Mouse (Mus musculus): ENCODE data around the gene Esyt1. TPM values are rescaled to one million over a fixed set of nuclear protein-coding genes. Genes with fewer than 3 reads are reported as not detected.

Esyt1 gene
- polyA plus RNA-seq, 1 experiment = 120 TPM

DNA sequence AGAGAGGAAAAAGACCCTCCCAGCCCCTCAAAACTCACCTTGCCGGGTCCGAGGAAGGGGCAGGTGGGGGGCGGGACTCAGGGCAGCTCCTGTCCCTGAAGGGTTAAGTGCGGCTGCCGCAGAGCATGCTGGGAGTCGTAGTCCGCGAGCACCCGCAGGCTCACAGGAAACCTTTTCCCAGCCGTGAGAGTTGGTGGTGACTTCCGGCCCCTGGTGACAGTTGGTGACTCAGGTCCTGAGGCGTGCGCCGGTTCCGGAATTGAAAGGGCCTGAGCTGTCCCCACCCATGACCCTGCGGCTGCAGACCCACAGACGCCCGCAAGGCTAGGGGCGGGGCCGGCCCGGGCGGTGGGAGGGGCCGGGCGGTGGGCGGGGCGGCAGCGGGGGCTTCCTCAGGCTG is 27.1 kb downstream of the Esyt1 start, which contains the start of gene Myl6b:
Gene Myl6b (minus strand): TSS at position 96 of the 400 bp plus-strand sequence.
- peaks cover 27% of the 10 kb centered on the region for H3K79me2 ChIP-seq (ENCODE audit: control insufficient read depth, insufficient read depth)
- H3K36me3 ChIP-seq (ENCODE audit: control insufficient read depth, insufficient read depth) = no peaks in the 10 kb centered on the region
- peak within 1 kb of the TSS; percentile 71 for H3ac ChIP-seq (ENCODE audit: control insufficient read depth, insufficient read length, low read depth)
- H3K79me3 ChIP-seq (ENCODE audit: low read depth) = peaks cover 10% of the 10 kb centered on the region
- TF ChIP-seq MYOD1 (IDR thresholded peaks at IDR 0.05; ENCODE audit: control insufficient read depth, insufficient read length, low read depth) (no peak), USF1 (IDR thresholded peaks at IDR 0.05; ENCODE audit: low read depth) (no peak), MAX (IDR thresholded peaks at IDR 0.05) (peak; percentile 87)
- no peaks in the 10 kb centered on the region for H3K27me3 ChIP-seq (ENCODE audit: control insufficient read depth, insufficient read depth, insufficient read length)
- H3K4me3 ChIP-seq (ENCODE audit: insufficient read depth, poor library complexity, severe bottlenecking) = peak within 1 kb of the TSS; percentile 38

DNA sequence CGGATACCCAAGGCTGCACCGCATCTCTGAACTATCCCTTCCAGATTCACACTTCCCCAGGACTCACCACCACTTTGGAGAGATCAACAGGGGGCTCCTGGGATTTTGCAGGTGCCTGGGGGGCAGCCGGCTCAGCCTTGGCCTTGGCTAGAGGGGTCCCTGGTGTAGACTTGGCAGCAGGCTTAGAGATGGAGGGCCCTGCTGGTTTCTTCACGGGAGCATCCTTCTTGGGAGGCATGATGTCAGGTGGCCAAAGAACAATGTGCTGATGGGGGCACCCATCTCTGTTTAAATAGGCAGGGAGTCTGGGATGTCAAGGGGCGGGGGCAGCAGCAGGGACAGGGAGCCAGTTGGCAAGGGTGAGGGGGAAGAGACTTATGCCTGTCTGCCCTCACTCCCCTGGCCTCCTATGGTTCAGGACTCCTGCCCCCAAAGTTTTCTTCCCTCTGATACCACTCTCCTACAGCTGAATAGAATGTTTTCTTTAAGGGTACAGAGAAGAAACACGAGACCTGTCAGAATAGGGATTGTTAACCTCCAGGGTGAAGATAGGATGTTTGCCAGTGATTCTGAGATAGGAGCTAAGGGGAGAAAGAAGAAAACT is 28.4 kb downstream of the Esyt1 start:
- Histone ChIP-seq H3K79me3 (ENCODE audit: low read depth) (peaks cover 23% of the 10 kb centered on the region), H3K36me3 (ENCODE audit: control insufficient read depth, insufficient read depth) (peaks cover 3% of the 10 kb centered on the region), H3K4me3 (ENCODE audit: insufficient read depth, poor library complexity, severe bottlenecking) (no peak overlapping the region), H3ac (ENCODE audit: control insufficient read depth, insufficient read length, low read depth) (no peak overlapping the region), H3K27me3 (ENCODE audit: control insufficient read depth, insufficient read depth, insufficient read length) (no peaks in the 10 kb centered on the region), H3K79me2 (ENCODE audit: control insufficient read depth, insufficient read depth) (peaks cover 40% of the 10 kb centered on the region)
- TF ChIP-seq MAX (IDR thresholded peaks at IDR 0.05) = no peak
- no peak for TF ChIP-seq MYOG (IDR thresholded peaks at IDR 0.05; ENCODE audit: control insufficient read depth, extremely low read depth, insufficient read length)
- no peak for TF ChIP-seq CEBPB (IDR thresholded peaks at IDR 0.05; ENCODE audit: low read depth)
- TF ChIP-seq MYOD1 (IDR thresholded peaks at IDR 0.05; ENCODE audit: control insufficient read depth, insufficient read length, low read depth) = no peak
- TF ChIP-seq USF1 (IDR thresholded peaks at IDR 0.05; ENCODE audit: low read depth) = no peak
- no peak for TF ChIP-seq FOSL1 (IDR thresholded peaks at IDR 0.05; ENCODE audit: insufficient read depth, low read length, poor library complexity, severe bottlenecking)
- TF ChIP-seq CTCF (IDR thresholded peaks at IDR 0.05; ENCODE audit: control insufficient read depth, insufficient read depth, insufficient read length) = no peak

DNA sequence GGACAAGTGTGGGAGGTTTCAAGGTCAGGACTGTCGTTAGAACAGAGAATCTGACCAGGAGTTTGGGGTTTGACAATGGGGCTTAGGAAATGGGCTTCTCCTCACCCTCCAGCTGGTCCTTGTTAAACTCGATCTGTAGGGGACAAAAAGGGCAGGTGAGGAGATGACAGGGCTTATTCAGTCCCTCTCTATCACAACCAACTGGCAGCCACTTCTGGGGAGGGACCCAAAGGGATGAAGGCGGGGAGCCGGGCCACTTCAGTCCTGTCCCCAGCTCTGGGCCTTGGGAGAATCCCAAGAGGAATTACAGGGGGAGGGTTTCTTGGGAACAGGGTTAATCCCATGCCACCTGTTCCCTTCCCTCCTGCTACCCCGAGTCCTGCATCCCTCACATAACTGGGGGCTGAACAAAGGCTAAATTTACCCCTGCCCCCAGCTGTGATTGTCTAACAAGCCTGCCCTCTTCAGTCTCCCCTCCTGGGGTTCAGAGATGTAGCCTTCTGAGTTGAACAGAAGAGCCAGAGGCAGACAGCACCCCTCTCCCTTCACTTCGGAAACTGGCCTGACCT is 29.1 kb downstream of the Esyt1 start:
- H3K4me3 ChIP-seq (ENCODE audit: insufficient read depth, poor library complexity, severe bottlenecking) = no peak overlapping the region

DNA sequence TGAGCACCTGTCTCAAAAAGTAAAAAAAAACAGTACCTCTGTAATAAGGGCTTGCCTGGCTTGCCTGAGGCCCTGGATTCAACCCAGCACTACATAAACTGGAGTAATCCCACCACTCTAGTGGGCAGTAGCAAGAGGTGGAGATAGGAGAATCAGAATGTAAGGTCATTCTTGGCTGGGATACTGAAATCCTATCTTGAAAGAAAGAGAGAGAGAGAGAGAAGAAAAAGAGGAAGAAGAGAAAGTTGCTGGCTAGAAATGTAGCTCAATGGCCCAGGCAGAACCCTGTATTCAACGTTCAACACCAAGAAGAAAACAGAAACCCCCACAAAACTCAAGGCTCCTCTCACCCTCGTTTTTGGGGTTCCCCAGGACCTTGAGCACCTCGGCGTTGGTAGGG is 29.8 kb downstream of the Esyt1 start:
- TF ChIP-seq CTCF (IDR thresholded peaks at IDR 0.05; ENCODE audit: control insufficient read depth, insufficient read depth, insufficient read length) (no peak), MYOD1 (IDR thresholded peaks at IDR 0.05; ENCODE audit: control insufficient read depth, insufficient read length, low read depth) (no peak), USF1 (IDR thresholded peaks at IDR 0.05; ENCODE audit: low read depth) (no peak)
- no peak overlapping the region for H3K4me3 ChIP-seq (ENCODE audit: insufficient read depth, poor library complexity, severe bottlenecking)
- H3ac ChIP-seq (ENCODE audit: control insufficient read depth, insufficient read length, low read depth) = no peak overlapping the region
- peaks cover 37% of the 10 kb centered on the region for H3K79me3 ChIP-seq (ENCODE audit: low read depth)
- H3K36me3 ChIP-seq (ENCODE audit: control insufficient read depth, insufficient read depth) = peaks cover 17% of the 10 kb centered on the region
- H3K79me2 ChIP-seq (ENCODE audit: control insufficient read depth, insufficient read depth) = peaks cover 54% of the 10 kb centered on the region
- no peaks in the 10 kb centered on the region for H3K27me3 ChIP-seq (ENCODE audit: control insufficient read depth, insufficient read depth, insufficient read length)

More for the DNA sequence above, 29.1 kb downstream of the Esyt1 start:
- no peaks in the 10 kb centered on the region for H3K27me3 ChIP-seq (ENCODE audit: control insufficient read depth, insufficient read depth, insufficient read length)
- peaks cover 30% of the 10 kb centered on the region for H3K79me3 ChIP-seq (ENCODE audit: low read depth)
- no peak overlapping the region for H3ac ChIP-seq (ENCODE audit: control insufficient read depth, insufficient read length, low read depth)
- H3K79me2 ChIP-seq (ENCODE audit: control insufficient read depth, insufficient read depth) = peaks cover 47% of the 10 kb centered on the region
- TF ChIP-seq MYOD1 (IDR thresholded peaks at IDR 0.05; ENCODE audit: control insufficient read depth, insufficient read length, low read depth) (peak; percentile 18), MAX (IDR thresholded peaks at IDR 0.05) (no peak)
- H3K36me3 ChIP-seq (ENCODE audit: control insufficient read depth, insufficient read depth) = peaks cover 10% of the 10 kb centered on the region

DNA sequence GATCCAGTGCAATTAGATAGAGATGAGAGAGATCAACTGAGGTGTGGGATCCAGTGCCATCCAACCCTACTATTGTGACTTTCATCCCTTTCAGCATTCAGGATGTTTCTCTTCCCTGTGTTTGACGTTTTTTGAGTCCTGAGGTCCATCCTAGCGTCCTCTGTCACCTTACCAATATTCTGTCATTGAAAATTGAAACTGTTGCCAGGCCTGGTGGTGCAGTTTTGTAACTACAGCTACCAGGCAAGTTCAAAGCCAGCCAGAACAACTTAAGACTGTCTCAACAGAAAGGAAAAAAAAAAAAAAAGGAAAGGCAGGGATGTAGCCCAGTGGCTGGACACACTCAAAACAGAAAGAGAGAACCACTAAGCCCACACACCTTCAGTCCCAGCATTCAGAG is 30.4 kb downstream of the Esyt1 start:
- no peaks in the 10 kb centered on the region for H3K27me3 ChIP-seq (ENCODE audit: control insufficient read depth, insufficient read depth, insufficient read length)
- TF ChIP-seq FOSL1 (IDR thresholded peaks at IDR 0.05; ENCODE audit: insufficient read depth, low read length, poor library complexity, severe bottlenecking) (no peak), MYOG (IDR thresholded peaks at IDR 0.05; ENCODE audit: control insufficient read depth, extremely low read depth, insufficient read length) (no peak), USF1 (IDR thresholded peaks at IDR 0.05; ENCODE audit: low read depth) (no peak), MAX (IDR thresholded peaks at IDR 0.05) (no peak), CTCF (IDR thresholded peaks at IDR 0.05; ENCODE audit: control insufficient read depth, insufficient read depth, insufficient read length) (no peak), CEBPB (IDR thresholded peaks at IDR 0.05; ENCODE audit: low read depth) (no peak), MYOD1 (IDR thresholded peaks at IDR 0.05; ENCODE audit: control insufficient read depth, insufficient read length, low read depth) (no peak)
- no peak overlapping the region for H3ac ChIP-seq (ENCODE audit: control insufficient read depth, insufficient read length, low read depth)
- peaks cover 40% of the 10 kb centered on the region for H3K79me3 ChIP-seq (ENCODE audit: low read depth)
- peak overlapping the region; percentile 97 for H3K4me3 ChIP-seq (ENCODE audit: insufficient read depth, poor library complexity, severe bottlenecking)
- H3K79me2 ChIP-seq (ENCODE audit: control insufficient read depth, insufficient read depth) = peaks cover 60% of the 10 kb centered on the region
- peaks cover 23% of the 10 kb centered on the region for H3K36me3 ChIP-seq (ENCODE audit: control insufficient read depth, insufficient read depth)

DNA sequence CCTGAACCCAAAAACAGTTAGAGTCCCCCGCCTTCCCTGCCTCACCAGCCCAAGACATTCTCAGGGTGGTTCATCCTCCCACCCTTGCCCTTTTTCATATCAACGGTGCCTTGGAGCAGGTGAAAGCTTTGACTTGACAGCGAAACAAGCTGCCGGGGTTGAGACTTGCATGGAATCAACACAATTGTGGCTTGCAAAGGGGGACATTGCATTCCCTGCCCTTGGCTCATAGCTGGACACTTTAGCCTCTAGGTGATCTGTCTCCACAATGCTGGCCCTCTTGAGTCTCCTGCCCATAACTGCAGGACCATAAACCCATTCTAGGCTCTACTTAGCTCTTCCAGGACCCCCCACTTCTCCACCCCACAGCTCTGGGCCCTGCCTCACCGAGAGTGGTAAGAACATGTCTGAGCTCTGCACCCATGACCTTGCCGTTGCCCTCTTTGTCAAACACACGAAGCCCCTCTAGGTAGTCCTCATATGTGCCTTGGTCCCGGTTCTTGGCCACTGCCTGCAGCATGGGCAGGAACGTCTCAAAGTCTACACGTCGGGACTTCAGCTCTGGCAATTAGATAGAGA is 30.9 kb downstream of the Esyt1 start:
- peak overlapping the region; percentile 94 for H3ac ChIP-seq (ENCODE audit: control insufficient read depth, insufficient read length, low read depth)
- TF ChIP-seq CEBPB (IDR thresholded peaks at IDR 0.05; ENCODE audit: low read depth) (no peak), MAX (IDR thresholded peaks at IDR 0.05) (no peak), MYOD1 (IDR thresholded peaks at IDR 0.05; ENCODE audit: control insufficient read depth, insufficient read length, low read depth) (no peak)
- no peaks in the 10 kb centered on the region for H3K27me3 ChIP-seq (ENCODE audit: control insufficient read depth, insufficient read depth, insufficient read length)

More for the DNA sequence above, 30.9 kb downstream of the Esyt1 start:
- H3K79me2 ChIP-seq (ENCODE audit: control insufficient read depth, insufficient read depth) = peaks cover 61% of the 10 kb centered on the region
- H3K4me3 ChIP-seq (ENCODE audit: insufficient read depth, poor library complexity, severe bottlenecking) = peak overlapping the region; percentile 97
- H3K36me3 ChIP-seq (ENCODE audit: control insufficient read depth, insufficient read depth) = peaks cover 28% of the 10 kb centered on the region
- H3K79me3 ChIP-seq (ENCODE audit: low read depth) = peaks cover 40% of the 10 kb centered on the region

Measured in C2C12 (cell line).